Mouse (Mus musculus): ENCODE results near the gene Dusp12. TPM values are rescaled to one million over a fixed set of nuclear protein-coding genes. Genes with fewer than 3 reads are reported as not detected.

Gene Dusp12
- polyA plus RNA-seq, 1 experiment: 39.9 TPM

- TF ChIP-seq CTCF (IDR thresholded peaks at IDR 0.05; ENCODE audit: control insufficient read depth, insufficient read depth, insufficient read length) (no peak), CEBPB (IDR thresholded peaks at IDR 0.05; ENCODE audit: low read depth) (no peak), MYOD1 (IDR thresholded peaks at IDR 0.05; ENCODE audit: control insufficient read depth, insufficient read length, low read depth) (no peak), MAX (IDR thresholded peaks at IDR 0.05) (no peak), MYOG (IDR thresholded peaks at IDR 0.05; ENCODE audit: control insufficient read depth, extremely low read depth, insufficient read length) (no peak), USF1 (IDR thresholded peaks at IDR 0.05; ENCODE audit: low read depth) (no peak), FOSL1 (IDR thresholded peaks at IDR 0.05; ENCODE audit: insufficient read depth, low read length, poor library complexity, severe bottlenecking) (no peak)
- Histone ChIP-seq H3K79me3 (ENCODE audit: low read depth) (peaks cover 8% of the 10 kb centered on the region), H3K36me3 (ENCODE audit: control insufficient read depth, insufficient read depth) (peaks cover 31% of the 10 kb centered on the region), H3K4me3 (ENCODE audit: insufficient read depth, poor library complexity, severe bottlenecking) (no peak overlapping the region), H3K79me2 (ENCODE audit: control insufficient read depth, insufficient read depth) (peaks cover 13% of the 10 kb centered on the region), H3ac (ENCODE audit: control insufficient read depth, insufficient read length, low read depth) (no peak overlapping the region), H3K27me3 (ENCODE audit: control insufficient read depth, insufficient read depth, insufficient read length) (no peaks in the 10 kb centered on the region)
These were observed 13.9 kb downstream of the Dusp12 start for GRCm38 (mm10) chr1:170871402-170871801.

- peaks cover 28% of the 10 kb centered on the region for H3K79me3 ChIP-seq (ENCODE audit: low read depth)
- H3K27me3 ChIP-seq (ENCODE audit: control insufficient read depth, insufficient read depth, insufficient read length): no peaks in the 10 kb centered on the region
- no peak for TF ChIP-seq CTCF (IDR thresholded peaks at IDR 0.05; ENCODE audit: control insufficient read depth, insufficient read depth, insufficient read length)
- no peak for TF ChIP-seq USF1 (IDR thresholded peaks at IDR 0.05; ENCODE audit: low read depth)
- TF ChIP-seq MYOD1 (IDR thresholded peaks at IDR 0.05; ENCODE audit: control insufficient read depth, insufficient read length, low read depth): no peak
- no peak for TF ChIP-seq MAX (IDR thresholded peaks at IDR 0.05)
- no peak for TF ChIP-seq FOSL1 (IDR thresholded peaks at IDR 0.05; ENCODE audit: insufficient read depth, low read length, poor library complexity, severe bottlenecking)
- TF ChIP-seq MYOG (IDR thresholded peaks at IDR 0.05; ENCODE audit: control insufficient read depth, extremely low read depth, insufficient read length): no peak
- no peak for TF ChIP-seq CEBPB (IDR thresholded peaks at IDR 0.05; ENCODE audit: low read depth)
- H3K36me3 ChIP-seq (ENCODE audit: control insufficient read depth, insufficient read depth): peaks cover 14% of the 10 kb centered on the region
- H3K4me3 ChIP-seq (ENCODE audit: insufficient read depth, poor library complexity, severe bottlenecking): peak overlapping the region; percentile 78
- H3ac ChIP-seq (ENCODE audit: control insufficient read depth, insufficient read length, low read depth): peak overlapping the region; percentile 30
- peaks cover 38% of the 10 kb centered on the region for H3K79me2 ChIP-seq (ENCODE audit: control insufficient read depth, insufficient read depth)
These were observed 16.4 kb downstream of the Dusp12 start for GRCm38 (mm10) chr1:170868905-170869283.

- Histone ChIP-seq H3K36me3 (ENCODE audit: control insufficient read depth, insufficient read depth) (peaks cover 11% of the 10 kb centered on the region), H3ac (ENCODE audit: control insufficient read depth, insufficient read length, low read depth) (peak overlapping the region; percentile 30), H3K27me3 (ENCODE audit: control insufficient read depth, insufficient read depth, insufficient read length) (no peaks in the 10 kb centered on the region), H3K4me3 (ENCODE audit: insufficient read depth, poor library complexity, severe bottlenecking) (peak overlapping the region; percentile 78), H3K79me2 (ENCODE audit: control insufficient read depth, insufficient read depth) (peaks cover 44% of the 10 kb centered on the region), H3K79me3 (ENCODE audit: low read depth) (peaks cover 33% of the 10 kb centered on the region)
- TF ChIP-seq MAX (IDR thresholded peaks at IDR 0.05) (peak; percentile 91), CTCF (IDR thresholded peaks at IDR 0.05; ENCODE audit: control insufficient read depth, insufficient read depth, insufficient read length) (no peak), CEBPB (IDR thresholded peaks at IDR 0.05; ENCODE audit: low read depth) (peak; percentile 71), MYOD1 (IDR thresholded peaks at IDR 0.05; ENCODE audit: control insufficient read depth, insufficient read length, low read depth) (no peak), USF1 (IDR thresholded peaks at IDR 0.05; ENCODE audit: low read depth) (no peak)
These were observed 17.0 kb downstream of the Dusp12 start for GRCm38 (mm10) chr1:170868107-170868904.

- Histone ChIP-seq H3K79me3 (ENCODE audit: low read depth) (peaks cover 33% of the 10 kb centered on the region), H3K27me3 (ENCODE audit: control insufficient read depth, insufficient read depth, insufficient read length) (no peaks in the 10 kb centered on the region), H3K79me2 (ENCODE audit: control insufficient read depth, insufficient read depth) (peaks cover 50% of the 10 kb centered on the region), H3K36me3 (ENCODE audit: control insufficient read depth, insufficient read depth) (peaks cover 11% of the 10 kb centered on the region), H3K4me3 (ENCODE audit: insufficient read depth, poor library complexity, severe bottlenecking) (peak within 1 kb of the TSS; percentile 78), H3ac (ENCODE audit: control insufficient read depth, insufficient read length, low read depth) (peak within 1 kb of the TSS; percentile 65)
- no peak for TF ChIP-seq CEBPB (IDR thresholded peaks at IDR 0.05; ENCODE audit: low read depth)
- TF ChIP-seq MYOG (IDR thresholded peaks at IDR 0.05; ENCODE audit: control insufficient read depth, extremely low read depth, insufficient read length): no peak
- no peak for TF ChIP-seq CTCF (IDR thresholded peaks at IDR 0.05; ENCODE audit: control insufficient read depth, insufficient read depth, insufficient read length)
- no peak for TF ChIP-seq MYOD1 (IDR thresholded peaks at IDR 0.05; ENCODE audit: control insufficient read depth, insufficient read length, low read depth)
- no peak for TF ChIP-seq FOSL1 (IDR thresholded peaks at IDR 0.05; ENCODE audit: insufficient read depth, low read length, poor library complexity, severe bottlenecking)
- TF ChIP-seq MAX (IDR thresholded peaks at IDR 0.05): peak; percentile 66
These were observed 17.6 kb downstream of the Dusp12 start, which contains the start of gene Atf6 for GRCm38 (mm10) chr1:170867691-170868105. Gene Atf6, minus strand, starts transcription at chr1:170867771.

- Histone ChIP-seq H3K79me2 (ENCODE audit: control insufficient read depth, insufficient read depth) (peaks cover 55% of the 10 kb centered on the region), H3K36me3 (ENCODE audit: control insufficient read depth, insufficient read depth) (peaks cover 10% of the 10 kb centered on the region), H3K27me3 (ENCODE audit: control insufficient read depth, insufficient read depth, insufficient read length) (no peaks in the 10 kb centered on the region), H3K79me3 (ENCODE audit: low read depth) (peaks cover 36% of the 10 kb centered on the region), H3ac (ENCODE audit: control insufficient read depth, insufficient read length, low read depth) (peak overlapping the region; percentile 65), H3K4me3 (ENCODE audit: insufficient read depth, poor library complexity, severe bottlenecking) (peak overlapping the region; percentile 78)
- TF ChIP-seq USF1 (IDR thresholded peaks at IDR 0.05; ENCODE audit: low read depth): no peak
- no peak for TF ChIP-seq MYOG (IDR thresholded peaks at IDR 0.05; ENCODE audit: control insufficient read depth, extremely low read depth, insufficient read length)
- no peak for TF ChIP-seq CEBPB (IDR thresholded peaks at IDR 0.05; ENCODE audit: low read depth)
- TF ChIP-seq MYOD1 (IDR thresholded peaks at IDR 0.05; ENCODE audit: control insufficient read depth, insufficient read length, low read depth): peak; percentile 4
These were observed 18.2 kb downstream of the Dusp12 start for GRCm38 (mm10) chr1:170866992-170867690.

Data from C2C12 (cell line).